Mouse (Mus musculus): ENCODE results near the gene Slc38a6. TPM values are rescaled to one million over a fixed set of nuclear protein-coding genes. Genes with fewer than 3 reads are reported as not detected.
A peak's percentile ranks its signal among the peaks of the same experiment; 100 is the strongest.

The Slc38a6 gene
- total RNA-seq, 1 experiment from 2014 or later = 8.3 TPM

- no peak for DNase-seq
Measured at GRCm38 (mm10) chr12:73324180-73324586, 37.6 kb downstream of the Slc38a6 start.

GRCm38 (mm10) chr12:73324742-73325141 lies 38.2 kb downstream of the Slc38a6 start:
- DNase-seq = peak; percentile 70

- no peak for DNase-seq
Measured at GRCm38 (mm10) chr12:73325181-73325580, 38.6 kb downstream of the Slc38a6 start.

GRCm38 (mm10) chr12:73325617-73326016 lies 39.0 kb downstream of the Slc38a6 start:
- peak; percentile 47 for DNase-seq

- no peak for DNase-seq
Measured at GRCm38 (mm10) chr12:73327381-73327780, 40.8 kb downstream of the Slc38a6 start.

GRCm38 (mm10) chr12:73328448-73329167 lies 42.0 kb downstream of the Slc38a6 start:
- DNase-seq = no peak

GRCm38 (mm10) chr12:73330236-73330635 lies 43.7 kb downstream of the Slc38a6 start:
- DNase-seq = no peak

GRCm38 (mm10) chr12:73332701-73333100 lies 46.1 kb downstream of the Slc38a6 start:
- no peak for DNase-seq

GRCm38 (mm10) chr12:73334051-73334551 lies 47.5 kb downstream of the Slc38a6 start:
- no peak for DNase-seq

GRCm38 (mm10) chr12:73337127-73337526 lies 50.5 kb downstream of the Slc38a6 start:
- DNase-seq = no peak

GRCm38 (mm10) chr12:73340642-73341293 lies 54.2 kb downstream of the Slc38a6 start:
- DNase-seq = no peak

- no peak for DNase-seq
Measured at GRCm38 (mm10) chr12:73341703-73342663, 55.4 kb downstream of the Slc38a6 start.

GRCm38 (mm10) chr12:73344300-73344699 lies 57.7 kb downstream of the Slc38a6 start:
- no peak for DNase-seq

- no peak for DNase-seq
Measured at GRCm38 (mm10) chr12:73345157-73345556, 58.6 kb downstream of the Slc38a6 start.

GRCm38 (mm10) chr12:73347202-73347601 lies 60.6 kb downstream of the Slc38a6 start:
- no peak for DNase-seq

GRCm38 (mm10) chr12:73350466-73350865 lies 63.9 kb downstream of the Slc38a6 start:
- no peak for DNase-seq

GRCm38 (mm10) chr12:73350982-73351381 lies 64.4 kb downstream of the Slc38a6 start:
- DNase-seq = no peak

- DNase-seq = no peak
Measured at GRCm38 (mm10) chr12:73351746-73352145, 65.2 kb downstream of the Slc38a6 start.

GRCm38 (mm10) chr12:73353362-73353761 lies 66.8 kb downstream of the Slc38a6 start:
- peak; percentile 69 for DNase-seq

GRCm38 (mm10) chr12:73354521-73354920 lies 67.9 kb downstream of the Slc38a6 start:
- no peak for DNase-seq

- no peak for DNase-seq
Measured at GRCm38 (mm10) chr12:73355084-73355775, 68.7 kb downstream of the Slc38a6 start.

- no peak for DNase-seq
Measured at GRCm38 (mm10) chr12:73356696-73357095, 70.1 kb downstream of the Slc38a6 start.
